ENCODE assay signal across 16 mouse cellular contexts in genomic region chr15:102501084-102501814, GRCm38 (mm10). TPM values are rescaled to one million over a fixed set of nuclear protein-coding genes. Genes with fewer than 3 reads are reported as not detected.
DNase-seq lines count a peak whose midpoint lies in the region; ATAC-seq and TF ChIP-seq lines count a peak whose summit lies in the region.
"Had no signal": no experiment of that assay in that cellular context is flagged by ENCODE, and none has a peak within 500 bp of the region (broad histone marks: within the 10 kb centered on the region; RNA-seq: fewer than 3 reads in every experiment).

No protein-coding gene starts in this region.

- H3K27ac ChIP-seq in hindbrain, embryonic 14.5 days = no peak overlapping the region
- H3K27ac ChIP-seq in hindbrain, embryonic 11.5 days (ENCODE audit: low read depth, low read length) = no peak overlapping the region
- no peak overlapping the region for H3K27ac ChIP-seq in midbrain, embryonic 12.5 days (replicated peaks)
- H3K27ac ChIP-seq in midbrain, embryonic 10.5 days (replicated peaks) = no peak overlapping the region
- no peak overlapping the region for H3K27ac ChIP-seq in limb, embryonic 10.5 days
- H3K27ac ChIP-seq: heart, embryonic 13.5 days had no signal

- no peaks in the 10 kb centered on the region for H3K9me3 ChIP-seq in hindbrain, embryonic 14.5 days (ENCODE audit: control insufficient read depth, low read length)
- H3K9me3 ChIP-seq in hindbrain, embryonic 11.5 days (ENCODE audit: control insufficient read depth, low read length) = no peaks in the 10 kb centered on the region
- no peaks in the 10 kb centered on the region for H3K9me3 ChIP-seq in midbrain, embryonic 12.5 days
- no peaks in the 10 kb centered on the region for H3K9me3 ChIP-seq in midbrain, embryonic 10.5 days (replicated peaks)
- H3K9me3 ChIP-seq in limb, embryonic 10.5 days (replicated peaks) = no peaks in the 10 kb centered on the region
- H3K9me3 ChIP-seq: heart, embryonic 13.5 days had no signal

- H3K4me3 ChIP-seq in hindbrain, embryonic 14.5 days (replicated peaks; ENCODE audit: low read length) = no peak overlapping the region
- no peak overlapping the region for H3K4me3 ChIP-seq in hindbrain, embryonic 11.5 days (ENCODE audit: low read depth, low read length)
- H3K4me3 ChIP-seq in midbrain, embryonic 12.5 days = no peak overlapping the region
- no peak overlapping the region for H3K4me3 ChIP-seq in midbrain, embryonic 10.5 days
- H3K4me3 ChIP-seq in limb, embryonic 10.5 days = no peak overlapping the region
- no peak overlapping the region for H3K4me3 ChIP-seq in myocyte
- H3K4me3 ChIP-seq: heart, embryonic 13.5 days had no signal

- H3K4me2 ChIP-seq in hindbrain, embryonic 14.5 days (replicated peaks) = no peak overlapping the region
- no peak overlapping the region for H3K4me2 ChIP-seq in hindbrain, embryonic 11.5 days (replicated peaks; ENCODE audit: low read depth, low read length)
- no peak overlapping the region for H3K4me2 ChIP-seq in midbrain, embryonic 12.5 days (replicated peaks)
- H3K4me2 ChIP-seq in myocyte (ENCODE audit: low read depth) = no peak overlapping the region
- H3K4me2 ChIP-seq: heart, embryonic 13.5 days had no signal

- peaks cover 14% of the 10 kb centered on the region for H3K79me2 ChIP-seq in myocyte (ENCODE audit: control insufficient read depth, insufficient read depth)

- H3ac ChIP-seq in myocyte (ENCODE audit: control insufficient read depth, insufficient read length) = no peak overlapping the region

- DNase-seq in hindbrain, embryonic 14.5 days (ENCODE audit: low spot score) = no peak
- DNase-seq in hindbrain, embryonic 11.5 days (ENCODE audit: low spot score) = no peak
- DNase-seq in midbrain, embryonic 10.5 days (ENCODE audit: low spot score) = no peak
- peak; percentile 31 for DNase-seq in limb, embryonic 10.5 days (ENCODE audit: low spot score)
- DNase-seq in left cerebral cortex, postnatal 4 days = no peak
- DNase-seq: cerebellum, adult 2 months; kidney, postnatal 14 days had no signal

- 0 out of 2 replicates have a peak, but pooled peaks have one; percentile 6 for ATAC-seq in hindbrain, embryonic 14.5 days (ENCODE audit: low FRiP score)
- no peak for ATAC-seq in hindbrain, embryonic 11.5 days (ENCODE audit: low FRiP score)
- peak; percentile 23; the same call in 1 of the 2 replicates for ATAC-seq in midbrain, embryonic 12.5 days (ENCODE audit: low FRiP score, low read depth)
- no peak for ATAC-seq in monocyte, adult 5-6 weeks (replicated peaks; ENCODE audit: insufficient number of reproducible peaks, low FRiP score, low TSS enrichment, poor library complexity, severe bottlenecking)

- 88% methylated on average over 19 of the region's 19 CpGs for WGBS in hindbrain, embryonic 14.5 days
- WGBS in hindbrain, embryonic 11.5 days = 91% methylated on average over 19 of the region's 19 CpGs
- 92% methylated on average over 19 of the region's 19 CpGs for WGBS in midbrain, embryonic 12.5 days
- 92% methylated on average over 19 of the region's 19 CpGs for WGBS in midbrain, embryonic 10.5 days
- WGBS in limb, embryonic 10.5 days = 90% methylated on average over 19 of the region's 19 CpGs

- peaks cover 99% of the 10 kb centered on the region for H3K36me3 ChIP-seq in hindbrain, embryonic 14.5 days (replicated peaks; ENCODE audit: control insufficient read depth, insufficient read depth)
- H3K36me3 ChIP-seq in hindbrain, embryonic 11.5 days (ENCODE audit: control insufficient read depth, insufficient read depth, low read length) = peaks cover 30% of the 10 kb centered on the region
- H3K36me3 ChIP-seq in midbrain, embryonic 12.5 days = peaks cover 87% of the 10 kb centered on the region
- H3K36me3 ChIP-seq in midbrain, embryonic 10.5 days = peaks cover 98% of the 10 kb centered on the region
- H3K36me3 ChIP-seq in limb, embryonic 10.5 days = peaks cover 96% of the 10 kb centered on the region
- peaks cover 85% of the 10 kb centered on the region for H3K36me3 ChIP-seq in myocyte (ENCODE audit: control insufficient read depth, insufficient read depth)

- no peak overlapping the region for H3K9ac ChIP-seq in hindbrain, embryonic 14.5 days
- no peak overlapping the region for H3K9ac ChIP-seq in hindbrain, embryonic 11.5 days (ENCODE audit: low read depth, low read length)
- H3K9ac ChIP-seq in midbrain, embryonic 12.5 days (replicated peaks) = no peak overlapping the region
- H3K9ac ChIP-seq: heart, embryonic 13.5 days had no signal

- H3K27me3 ChIP-seq in hindbrain, embryonic 14.5 days (ENCODE audit: control insufficient read depth, insufficient read depth, low read length) = no peaks in the 10 kb centered on the region
- H3K27me3 ChIP-seq in hindbrain, embryonic 11.5 days (ENCODE audit: control insufficient read depth, insufficient read depth, low read length) = no peaks in the 10 kb centered on the region
- H3K27me3 ChIP-seq in midbrain, embryonic 12.5 days = no peaks in the 10 kb centered on the region
- H3K27me3 ChIP-seq in midbrain, embryonic 10.5 days (ENCODE audit: low read depth, poor library complexity, severe bottlenecking) = no peaks in the 10 kb centered on the region
- no peaks in the 10 kb centered on the region for H3K27me3 ChIP-seq in limb, embryonic 10.5 days (ENCODE audit: low read depth, poor library complexity, severe bottlenecking)
- H3K27me3 ChIP-seq in myocyte (ENCODE audit: control insufficient read depth, insufficient read depth, insufficient read length) = no peaks in the 10 kb centered on the region
- H3K27me3 ChIP-seq: heart, embryonic 13.5 days had no signal

- intact Hi-C loops in left cerebral cortex, postnatal 4 days (cut with DNase I) = no loop called here

- TF ChIP-seq POLR2A in myocyte (IDR thresholded peaks at IDR 0.05; ENCODE audit: insufficient read length, low read depth) = no peak

- no peaks in the 10 kb centered on the region for H3K4me1 ChIP-seq in hindbrain, embryonic 14.5 days (replicated peaks; ENCODE audit: control insufficient read depth, insufficient read depth, low read length)
- H3K4me1 ChIP-seq in hindbrain, embryonic 11.5 days (replicated peaks; ENCODE audit: control insufficient read depth, insufficient read depth, low read length) = no peaks in the 10 kb centered on the region
- no peaks in the 10 kb centered on the region for H3K4me1 ChIP-seq in midbrain, embryonic 12.5 days
- H3K4me1 ChIP-seq in midbrain, embryonic 10.5 days = no peaks in the 10 kb centered on the region
- H3K4me1 ChIP-seq in limb, embryonic 10.5 days = no peaks in the 10 kb centered on the region

RNA-seq across cellular contexts. Expression of gene Gm10337, which starts 2.3 kb away (rescaled TPM):
- polyA plus RNA-seq in hindbrain, embryonic 14.5 days (2014; fragmentation: Nextera tagmentation; extraction: Ambion mirVana) = 9.6 and 17.2 TPM in 2 replicates
- polyA plus RNA-seq in hindbrain, embryonic 11.5 days (2014; fragmentation: Nextera tagmentation; extraction: Ambion mirVana) = 5.1 and 8.8 TPM in 2 replicates
- polyA plus RNA-seq in midbrain, embryonic 12.5 days (2016; fragmentation: Nextera tagmentation; extraction: Ambion mirVana) = 4.6 and 9.6 TPM in 2 replicates
- 3.5 TPM in 1 of 2 replicates, not detected in the other for polyA plus RNA-seq in midbrain, embryonic 10.5 days (2016; fragmentation: Nextera tagmentation; extraction: Ambion mirVana)
- 3.8 and 4.8 TPM in 2 replicates for polyA plus RNA-seq in limb, embryonic 10.5 days (2016; fragmentation: Nextera tagmentation; extraction: Ambion mirVana)
- polyA plus RNA-seq in myocyte (2012; fragmentation: generic; extraction: Trizol) = not detected
- not detected for total RNA-seq in left cerebral cortex, postnatal 4 days (2021)
- not detected in 3 replicates for total RNA-seq in monocyte, adult 5-6 weeks (2017)
- total RNA-seq: gastrocnemius, adult 18-20 months; left cerebral cortex, adult 8-10 months had no signal
- polyA plus RNA-seq: brain, embryonic 14.5 days; cerebellum, adult 2 months; stomach, embryonic 16.5 days; urinary bladder, adult 2 months had no signal

RNA-seq across cellular contexts. Expression of gene Map3k12, which starts 15.6 kb away (rescaled TPM):
- polyA plus RNA-seq in hindbrain, embryonic 14.5 days (2014; fragmentation: Nextera tagmentation; extraction: Ambion mirVana) = 43.9 and 47.5 TPM in 2 replicates
- polyA plus RNA-seq in hindbrain, embryonic 11.5 days (2014; fragmentation: Nextera tagmentation; extraction: Ambion mirVana) = 21.2 and 23.8 TPM in 2 replicates
- 46.1 and 50.6 TPM in 2 replicates for polyA plus RNA-seq in midbrain, embryonic 12.5 days (2016; fragmentation: Nextera tagmentation; extraction: Ambion mirVana)
- 23.4 and 31.8 TPM in 2 replicates for polyA plus RNA-seq in midbrain, embryonic 10.5 days (2016; fragmentation: Nextera tagmentation; extraction: Ambion mirVana)
- polyA plus RNA-seq in limb, embryonic 10.5 days (2016; fragmentation: Nextera tagmentation; extraction: Ambion mirVana) = 23.8 and 27.7 TPM in 2 replicates
- polyA plus RNA-seq in myocyte (2012; fragmentation: generic; extraction: Trizol) = 5.9 TPM
- 10 to 100 TPM; 90.1 to 93.0 TPM for total RNA-seq in left cerebral cortex, postnatal 4 days (2021)
- 0.32 to 1.2 TPM (median 0.97 TPM) in 3 replicates for total RNA-seq in monocyte, adult 5-6 weeks (2017)

RNA-seq across cellular contexts. Expression of gene Tarbp2, which starts 16.7 kb away (rescaled TPM):
- polyA plus RNA-seq in hindbrain, embryonic 14.5 days (2014; fragmentation: Nextera tagmentation; extraction: Ambion mirVana) = 77.8 and 86.7 TPM in 2 replicates
- 85.2 and 86.3 TPM in 2 replicates for polyA plus RNA-seq in hindbrain, embryonic 11.5 days (2014; fragmentation: Nextera tagmentation; extraction: Ambion mirVana)
- 106 and 107 TPM in 2 replicates for polyA plus RNA-seq in midbrain, embryonic 12.5 days (2016; fragmentation: Nextera tagmentation; extraction: Ambion mirVana)
- polyA plus RNA-seq in midbrain, embryonic 10.5 days (2016; fragmentation: Nextera tagmentation; extraction: Ambion mirVana) = 133 and 143 TPM in 2 replicates
- polyA plus RNA-seq in limb, embryonic 10.5 days (2016; fragmentation: Nextera tagmentation; extraction: Ambion mirVana) = 143 and 150 TPM in 2 replicates
- polyA plus RNA-seq in myocyte (2012; fragmentation: generic; extraction: Trizol) = 76.2 TPM
- 10 to 100 TPM; 71.4 to 72.0 TPM for total RNA-seq in left cerebral cortex, postnatal 4 days (2021)
- 16.2 to 27.3 TPM (median 20.8 TPM) in 3 replicates for total RNA-seq in monocyte, adult 5-6 weeks (2017)

RNA-seq across cellular contexts. Expression of gene Npff, which starts 23.5 kb away (rescaled TPM):
- 5.0 and 8.6 TPM in 2 replicates for polyA plus RNA-seq in hindbrain, embryonic 14.5 days (2014; fragmentation: Nextera tagmentation; extraction: Ambion mirVana)
- 2.6 and 2.7 TPM in 2 replicates for polyA plus RNA-seq in hindbrain, embryonic 11.5 days (2014; fragmentation: Nextera tagmentation; extraction: Ambion mirVana)
- polyA plus RNA-seq in midbrain, embryonic 12.5 days (2016; fragmentation: Nextera tagmentation; extraction: Ambion mirVana) = 2.5 and 3.1 TPM in 2 replicates
- 2.0 and 2.9 TPM in 2 replicates for polyA plus RNA-seq in midbrain, embryonic 10.5 days (2016; fragmentation: Nextera tagmentation; extraction: Ambion mirVana)
- 1.7 and 1.8 TPM in 2 replicates for polyA plus RNA-seq in limb, embryonic 10.5 days (2016; fragmentation: Nextera tagmentation; extraction: Ambion mirVana)
- polyA plus RNA-seq in myocyte (2012; fragmentation: generic; extraction: Trizol) = 0.84 TPM
- 1 to 10 TPM; 3.9 to 5.0 TPM for total RNA-seq in left cerebral cortex, postnatal 4 days (2021)
- total RNA-seq in monocyte, adult 5-6 weeks (2017) = 2.3 to 5.9 TPM in 2 of 3 replicates, not detected in the other

RNA-seq across cellular contexts. Expression of gene Pcbp2, which starts 30.9 kb away (rescaled TPM):
- polyA plus RNA-seq in hindbrain, embryonic 14.5 days (2014; fragmentation: Nextera tagmentation; extraction: Ambion mirVana) = 158 and 166 TPM in 2 replicates
- 238 and 273 TPM in 2 replicates for polyA plus RNA-seq in hindbrain, embryonic 11.5 days (2014; fragmentation: Nextera tagmentation; extraction: Ambion mirVana)
- 168 and 186 TPM in 2 replicates for polyA plus RNA-seq in midbrain, embryonic 12.5 days (2016; fragmentation: Nextera tagmentation; extraction: Ambion mirVana)
- polyA plus RNA-seq in midbrain, embryonic 10.5 days (2016; fragmentation: Nextera tagmentation; extraction: Ambion mirVana) = 194 and 201 TPM in 2 replicates
- 230 and 235 TPM in 2 replicates for polyA plus RNA-seq in limb, embryonic 10.5 days (2016; fragmentation: Nextera tagmentation; extraction: Ambion mirVana)
- polyA plus RNA-seq in myocyte (2012; fragmentation: generic; extraction: Trizol) = 892 TPM
- total RNA-seq in left cerebral cortex, postnatal 4 days (2021) = 100 to 1,000 TPM; 546 to 548 TPM
- total RNA-seq in monocyte, adult 5-6 weeks (2017) = 106 to 183 TPM (median 119 TPM) in 3 replicates

Comparison
In these comparisons a context has a peak if more than half of its experiments do, and no peak if none do; other contexts are left out.
1. ATAC-seq: peak in hindbrain, embryonic 14.5 days (single experiment) and midbrain, embryonic 12.5 days (single experiment); none in hindbrain, embryonic 11.5 days (single experiment) and monocyte, adult 5-6 weeks (single experiment).